Mouse (Mus musculus) MEL (cell line): ENCODE results near the gene Pde4b. TPM values are rescaled to one million over a fixed set of nuclear protein-coding genes. Genes with fewer than 3 reads are reported as not detected.

ENCODE experiments used
- DNase-seq: peaks from one replicate; pipeline ENCODE4 v3.0.0; 2011; ENCODE audit warnings: low read depth, low spot score
- H3K27ac ChIP-seq: 2 replicates; pipeline ENCODE4 v1.5.1; 2012; ENCODE audit warnings: low read depth, mild to moderate bottlenecking, control low read depth, low read length, moderate library complexity; ENCODE audit not compliant: control insufficient read depth
- H3K27me3 ChIP-seq, 2 experiments: fragments of 150-350 bp in 1 of 2; sonication (generic) in 1 of 2; 2 replicates each; pipeline ENCODE4 v1.6.1; 2012; ENCODE audit warnings: low read length in 2 of 2, mild to moderate bottlenecking in 2 of 2, improper control_type of control experiment in 1 of 2, moderate library complexity in 1 of 2; ENCODE audit not compliant: insufficient read depth in 2 of 2, control insufficient read depth in 1 of 2
- H3K36me3 ChIP-seq, 2 experiments: 2 replicates each; pipeline ENCODE4 v1.6.1; 2012 to 2014; ENCODE audit warnings: low read length in 2 of 2, improper control_type of control experiment in 1 of 2, inconsistent platforms in 1 of 2, mild to moderate bottlenecking in 1 of 2; ENCODE audit not compliant: insufficient read depth in 2 of 2, control insufficient read depth in 1 of 2
- H3K4me1 ChIP-seq, 2 experiments: fragments of 150-350 bp in 1 of 2; sonication (generic) in 1 of 2; 2 replicates each; pipeline ENCODE4 v1.6.1; 2012; ENCODE audit warnings: low read length in 2 of 2, improper control_type of control experiment in 1 of 2, mild to moderate bottlenecking in 1 of 2; ENCODE audit not compliant: insufficient read depth in 2 of 2, control insufficient read depth in 1 of 2
- H3K4me3 ChIP-seq, 2 experiments: fragments of 150-350 bp in 1 of 2; sonication (generic) in 1 of 2; 2 replicates each; pipeline ENCODE4 v1.5.1; 2012; ENCODE audit warnings: low read depth in 2 of 2, low read length in 2 of 2, mild to moderate bottlenecking in 2 of 2, moderate library complexity in 2 of 2, control low read depth in 1 of 2, improper control_type of control experiment in 1 of 2; ENCODE audit not compliant: control insufficient read depth in 1 of 2, insufficient read depth in 1 of 2
- H3K79me2 ChIP-seq: 2 replicates; pipeline ENCODE4 v1.6.1; 2012; ENCODE audit warnings: mild to moderate bottlenecking, low read length, moderate library complexity; ENCODE audit not compliant: control insufficient read depth, poor library complexity, insufficient read depth
- H3K9ac ChIP-seq: 2 replicates; pipeline ENCODE4 v1.6.1; 2012; ENCODE audit warnings: low read depth, mild to moderate bottlenecking, control low read depth, low read length, moderate library complexity; ENCODE audit not compliant: control insufficient read depth, poor library complexity, severe bottlenecking
- H3K9me3 ChIP-seq: fragments of 150-350 bp; sonication (generic); replicated peaks from 2 replicates; pipeline ENCODE4 v1.6.1; 2012; ENCODE audit warnings: mild to moderate bottlenecking, low read length, improper control_type of control experiment, moderate library complexity; ENCODE audit not compliant: insufficient read depth
- CHD2 ChIP-seq: IDR thresholded peaks from 2 replicates; pipeline ENCODE4 v1.6.1; 2011; ENCODE audit warnings: low read length, improper control_type of control experiment
- CTCF ChIP-seq, 3 experiments: IDR thresholded peaks in 2 of 3; conservative IDR thresholded peaks in 1 of 3; 2 replicates each; pipeline ENCODE4 v1.5.1; 2011 to 2012; ENCODE audit warnings: low read length in 3 of 3, low read depth in 2 of 3, mild to moderate bottlenecking in 2 of 3, improper control_type of control experiment in 1 of 3, inconsistent platforms in 1 of 3, mixed read lengths in 1 of 3, moderate library complexity in 1 of 3; ENCODE audit not compliant: control insufficient read depth in 1 of 3, insufficient read depth in 1 of 3, poor library complexity in 1 of 3, severe bottlenecking in 1 of 3
- ETS1 ChIP-seq: IDR thresholded peaks from 2 replicates; pipeline ENCODE4 v1.6.1; 2012; ENCODE audit warnings: low read depth, mild to moderate bottlenecking, inconsistent platforms, low read length, improper control_type of control experiment, moderate library complexity
- GATA1 ChIP-seq: IDR thresholded peaks from 2 replicates; pipeline ENCODE4 v1.6.1; 2011; ENCODE audit warnings: low read depth, low read length, improper control_type of control experiment
- HCFC1 ChIP-seq: IDR thresholded peaks from 2 replicates; pipeline ENCODE4 v1.6.1; 2012; ENCODE audit warnings: low read depth, mild to moderate bottlenecking, inconsistent platforms, low read length, improper control_type of control experiment, moderate library complexity
- JUND ChIP-seq: IDR thresholded peaks from 2 replicates; pipeline ENCODE4 v1.6.1; 2011; ENCODE audit warnings: low read depth, mild to moderate bottlenecking, improper control_type of control experiment, low read length
- KAT2A ChIP-seq: conservative IDR thresholded peaks from 2 replicates; pipeline ENCODE4 v1.6.1; 2012; ENCODE audit warnings: low read depth, low read length, improper control_type of control experiment, inconsistent platforms
- MAFK ChIP-seq: IDR thresholded peaks from 2 replicates; pipeline ENCODE4 v1.6.1; 2011; ENCODE audit warnings: low read depth, mild to moderate bottlenecking, low read length, improper control_type of control experiment, borderline replicate concordance
- MAX ChIP-seq: IDR thresholded peaks from 2 replicates; pipeline ENCODE4 v1.6.1; 2011; ENCODE audit warnings: low read length, improper control_type of control experiment
- MAZ ChIP-seq: IDR thresholded peaks from 2 replicates; pipeline ENCODE4 v1.6.1; 2012; ENCODE audit warnings: low read depth, mild to moderate bottlenecking, inconsistent platforms, low read length, improper control_type of control experiment
- MYB ChIP-seq: IDR thresholded peaks from 2 replicates; pipeline ENCODE4 v1.6.1; 2011; ENCODE audit warnings: mild to moderate bottlenecking, low read depth, low read length, improper control_type of control experiment
- NELFE ChIP-seq: IDR thresholded peaks from 2 replicates; pipeline ENCODE4 v1.6.1; 2011; ENCODE audit warnings: low read depth, low read length, improper control_type of control experiment
- RCOR1 ChIP-seq: IDR thresholded peaks from 2 replicates; pipeline ENCODE4 v1.6.1; 2012; ENCODE audit warnings: low read depth, mild to moderate bottlenecking, inconsistent platforms, low read length, improper control_type of control experiment
- SMC3 ChIP-seq: IDR thresholded peaks from 2 replicates; pipeline ENCODE4 v1.6.1; 2011; ENCODE audit warnings: low read depth, low read length, improper control_type of control experiment
- TAL1 ChIP-seq: IDR thresholded peaks from 2 replicates; pipeline ENCODE4 v1.6.1; 2012; ENCODE audit warnings: mild to moderate bottlenecking, inconsistent platforms, low read length, moderate library complexity, mixed read lengths
- TBP ChIP-seq: IDR thresholded peaks from 2 replicates; pipeline ENCODE4 v1.8.0; 2011; ENCODE audit warnings: low read depth, low read length, improper control_type of control experiment
- USF2 ChIP-seq, 2 experiments: IDR thresholded peaks; 2 replicates each; pipeline ENCODE4 v1.6.1; 2011 to 2012; ENCODE audit warnings: improper control_type of control experiment in 2 of 2, low read length in 2 of 2, borderline replicate concordance in 1 of 2, inconsistent platforms in 1 of 2, low read depth in 1 of 2, mild to moderate bottlenecking in 1 of 2; ENCODE audit not compliant: insufficient read depth in 1 of 2
- ZC3H11A ChIP-seq: IDR thresholded peaks from 2 replicates; pipeline ENCODE4 v1.6.1; 2012; ENCODE audit warnings: low read depth, mild to moderate bottlenecking, inconsistent platforms, low read length, improper control_type of control experiment
- ZMIZ1 ChIP-seq: IDR thresholded peaks from 2 replicates; pipeline ENCODE4 v1.6.1; 2012; ENCODE audit warnings: low read depth, mild to moderate bottlenecking, inconsistent platforms, low read length, improper control_type of control experiment, moderate library complexity
- polyA plus RNA-seq, 2 experiments: library from polyadenylated mRNA; stranded (reverse) in 1 of 2; unstranded in 1 of 2; fragments of >175 nt in 1 of 2; fragments of >200 nt in 1 of 2; gene quantifications; 2 replicates each; pipeline versions ENCODE4 v1.2.1 to v1.2.4; 2012; ENCODE audit warnings: low replicate concordance in 2 of 2, low read depth in 1 of 2; ENCODE audit not compliant: insufficient read length in 2 of 2, insufficient read depth in 1 of 2, missing spikeins in 1 of 2
- total RNA-seq: library from RNA; depleted of rRNA; stranded (reverse); fragments of 300-350 nt; gene quantifications from 2 replicates; pipeline ENCODE4 v1.2.3, GENCODE M21; 2012

The Pde4b gene
- total and polyA plus RNA-seq, 3 experiments: 2.7 to 6.0 TPM; not detected in 1

- no peaks in the 10 kb centered on the region for H3K27me3 ChIP-seq
- H3K4me1 ChIP-seq: no peaks in the 10 kb centered on the region
- H3K27ac ChIP-seq: no peak overlapping the region
- H3K4me3 ChIP-seq: no peak overlapping the region
- no peaks in the 10 kb centered on the region for H3K9me3 ChIP-seq
- H3K79me2 ChIP-seq: no peaks in the 10 kb centered on the region
- H3K36me3 ChIP-seq: no peaks in the 10 kb centered on the region
- no peak overlapping the region for H3K9ac ChIP-seq
- TF ChIP-seq CTCF (IDR thresholded peaks at IDR 0.05 in 2 of 3, conservative IDR thresholded peaks at IDR 0.05 in 1 of 3; ENCODE audit: control insufficient read depth in 1 of 3, insufficient read depth in 1 of 3, low read depth in 2 of 3, low read length in 3 of 3, poor library complexity in 1 of 3, severe bottlenecking in 1 of 3): no peak
- TF ChIP-seq KAT2A: no peak
- no peak for TF ChIP-seq USF2 (IDR thresholded peaks at IDR 0.05; ENCODE audit: borderline replicate concordance in 1 of 2, insufficient read depth in 1 of 2, low read depth in 1 of 2, low read length in 2 of 2)
- TF ChIP-seq MAX: no peak
- no peak for TF ChIP-seq ZMIZ1
- no peak for TF ChIP-seq ZC3H11A
- no peak for TF ChIP-seq MYB
- TF ChIP-seq TAL1: no peak
- no peak for TF ChIP-seq NELFE
- no peak for TF ChIP-seq CHD2
- no peak for DNase-seq
These were observed 259.7 kb downstream of the Pde4b start for GRCm38 (mm10) chr4:102346911-102347492.

GRCm38 (mm10) chr4:102351476-102352475 lies 264.4 kb downstream of the Pde4b start:
- Histone ChIP-seq H3K9ac (no peak overlapping the region), H3K36me3 (no peaks in the 10 kb centered on the region), H3K9me3 (no peaks in the 10 kb centered on the region), H3K27me3 (no peaks in the 10 kb centered on the region), H3K79me2 (no peaks in the 10 kb centered on the region), H3K4me3 (no peak overlapping the region), H3K4me1 (no peaks in the 10 kb centered on the region), H3K27ac (no peak overlapping the region)
- DNase-seq: no peak
- TF ChIP-seq HCFC1: no peak
- no peak for TF ChIP-seq MAZ
- no peak for TF ChIP-seq RCOR1
- no peak for TF ChIP-seq ETS1
- TF ChIP-seq GATA1: no peak
- TF ChIP-seq USF2 (IDR thresholded peaks at IDR 0.05; ENCODE audit: borderline replicate concordance in 1 of 2, insufficient read depth in 1 of 2, low read depth in 1 of 2, low read length in 2 of 2): no peak
- no peak for TF ChIP-seq JUND
- TF ChIP-seq CTCF (IDR thresholded peaks at IDR 0.05 in 2 of 3, conservative IDR thresholded peaks at IDR 0.05 in 1 of 3; ENCODE audit: control insufficient read depth in 1 of 3, insufficient read depth in 1 of 3, low read depth in 2 of 3, low read length in 3 of 3, poor library complexity in 1 of 3, severe bottlenecking in 1 of 3): no peak
- no peak for TF ChIP-seq MAFK
- no peak for TF ChIP-seq TAL1
- no peak for TF ChIP-seq TBP
- no peak for TF ChIP-seq SMC3
